Mouse (Mus musculus) MEL (cell line): ENCODE measurements at regions not wholly inside any gene's neighbourhood (a gene's known extent, or its start where the extent isn't known, plus 50 kb on each side); places are given as distances from the start of the nearest gene placed in this dataset.

ENCODE experiments used
- DNase-seq: peaks from one replicate; pipeline ENCODE4 v3.0.0; 2011; ENCODE audit warnings: low read depth, low spot score
- H3K27ac ChIP-seq: 2 replicates; pipeline ENCODE4 v1.5.1; 2012; ENCODE audit warnings: low read depth, mild to moderate bottlenecking, control low read depth, low read length, moderate library complexity; ENCODE audit not compliant: control insufficient read depth
- H3K27me3 ChIP-seq, 2 experiments: fragments of 150-350 bp in 1 of 2; sonication (generic) in 1 of 2; 2 replicates each; pipeline ENCODE4 v1.6.1; 2012; ENCODE audit warnings: low read length in 2 of 2, mild to moderate bottlenecking in 2 of 2, improper control_type of control experiment in 1 of 2, moderate library complexity in 1 of 2; ENCODE audit not compliant: insufficient read depth in 2 of 2, control insufficient read depth in 1 of 2
- H3K36me3 ChIP-seq, 2 experiments: 2 replicates each; pipeline ENCODE4 v1.6.1; 2012 to 2014; ENCODE audit warnings: low read length in 2 of 2, improper control_type of control experiment in 1 of 2, inconsistent platforms in 1 of 2, mild to moderate bottlenecking in 1 of 2; ENCODE audit not compliant: insufficient read depth in 2 of 2, control insufficient read depth in 1 of 2
- H3K4me1 ChIP-seq, 2 experiments: fragments of 150-350 bp in 1 of 2; sonication (generic) in 1 of 2; 2 replicates each; pipeline ENCODE4 v1.6.1; 2012; ENCODE audit warnings: low read length in 2 of 2, improper control_type of control experiment in 1 of 2, mild to moderate bottlenecking in 1 of 2; ENCODE audit not compliant: insufficient read depth in 2 of 2, control insufficient read depth in 1 of 2
- H3K4me3 ChIP-seq, 2 experiments: fragments of 150-350 bp in 1 of 2; sonication (generic) in 1 of 2; 2 replicates each; pipeline ENCODE4 v1.5.1; 2012; ENCODE audit warnings: low read depth in 2 of 2, low read length in 2 of 2, mild to moderate bottlenecking in 2 of 2, moderate library complexity in 2 of 2, control low read depth in 1 of 2, improper control_type of control experiment in 1 of 2; ENCODE audit not compliant: control insufficient read depth in 1 of 2, insufficient read depth in 1 of 2
- H3K79me2 ChIP-seq: 2 replicates; pipeline ENCODE4 v1.6.1; 2012; ENCODE audit warnings: mild to moderate bottlenecking, low read length, moderate library complexity; ENCODE audit not compliant: control insufficient read depth, poor library complexity, insufficient read depth
- H3K9ac ChIP-seq: 2 replicates; pipeline ENCODE4 v1.6.1; 2012; ENCODE audit warnings: low read depth, mild to moderate bottlenecking, control low read depth, low read length, moderate library complexity; ENCODE audit not compliant: control insufficient read depth, poor library complexity, severe bottlenecking
- H3K9me3 ChIP-seq: fragments of 150-350 bp; sonication (generic); replicated peaks from 2 replicates; pipeline ENCODE4 v1.6.1; 2012; ENCODE audit warnings: mild to moderate bottlenecking, low read length, improper control_type of control experiment, moderate library complexity; ENCODE audit not compliant: insufficient read depth
- CTCF ChIP-seq, 3 experiments: IDR thresholded peaks in 2 of 3; conservative IDR thresholded peaks in 1 of 3; 2 replicates each; pipeline ENCODE4 v1.5.1; 2011 to 2012; ENCODE audit warnings: low read length in 3 of 3, low read depth in 2 of 3, mild to moderate bottlenecking in 2 of 3, improper control_type of control experiment in 1 of 3, inconsistent platforms in 1 of 3, mixed read lengths in 1 of 3, moderate library complexity in 1 of 3; ENCODE audit not compliant: control insufficient read depth in 1 of 3, insufficient read depth in 1 of 3, poor library complexity in 1 of 3, severe bottlenecking in 1 of 3
- E2F4 ChIP-seq: IDR thresholded peaks from 2 replicates; pipeline ENCODE4 v1.6.1; 2011; ENCODE audit warnings: low read depth, low read length, improper control_type of control experiment, borderline replicate concordance
- EP300 ChIP-seq, 2 experiments: IDR thresholded peaks; 2 replicates each; pipeline ENCODE4 v1.6.1; 2011; ENCODE audit warnings: improper control_type of control experiment in 2 of 2, low read length in 2 of 2, low read depth in 1 of 2, mild to moderate bottlenecking in 1 of 2
- ETS1 ChIP-seq: IDR thresholded peaks from 2 replicates; pipeline ENCODE4 v1.6.1; 2012; ENCODE audit warnings: low read depth, mild to moderate bottlenecking, inconsistent platforms, low read length, improper control_type of control experiment, moderate library complexity
- GATA1 ChIP-seq: IDR thresholded peaks from 2 replicates; pipeline ENCODE4 v1.6.1; 2011; ENCODE audit warnings: low read depth, low read length, improper control_type of control experiment
- JUND ChIP-seq: IDR thresholded peaks from 2 replicates; pipeline ENCODE4 v1.6.1; 2011; ENCODE audit warnings: low read depth, mild to moderate bottlenecking, improper control_type of control experiment, low read length
- KAT2A ChIP-seq: conservative IDR thresholded peaks from 2 replicates; pipeline ENCODE4 v1.6.1; 2012; ENCODE audit warnings: low read depth, low read length, improper control_type of control experiment, inconsistent platforms
- MAFK ChIP-seq: IDR thresholded peaks from 2 replicates; pipeline ENCODE4 v1.6.1; 2011; ENCODE audit warnings: low read depth, mild to moderate bottlenecking, low read length, improper control_type of control experiment, borderline replicate concordance
- MYB ChIP-seq: IDR thresholded peaks from 2 replicates; pipeline ENCODE4 v1.6.1; 2011; ENCODE audit warnings: mild to moderate bottlenecking, low read depth, low read length, improper control_type of control experiment
- NRF1 ChIP-seq: IDR thresholded peaks from 2 replicates; pipeline ENCODE4 v1.6.1; 2014; ENCODE audit warnings: low read depth, mild to moderate bottlenecking, inconsistent platforms, low read length, improper control_type of control experiment, moderate library complexity; ENCODE audit not compliant: poor library complexity, insufficient read depth, severe bottlenecking
- POLR2A ChIP-seq, 2 experiments: IDR thresholded peaks; 2 replicates each; pipeline ENCODE4 v1.6.1; 2011 to 2012; ENCODE audit warnings: low read length in 2 of 2, mild to moderate bottlenecking in 2 of 2, control low read depth in 1 of 2, improper control_type of control experiment in 1 of 2, low read depth in 1 of 2, moderate library complexity in 1 of 2; ENCODE audit not compliant: control insufficient read depth in 1 of 2, insufficient read depth in 1 of 2, poor library complexity in 1 of 2
- RAD21 ChIP-seq: IDR thresholded peaks from 2 replicates; pipeline ENCODE4 v1.6.1; 2011; ENCODE audit warnings: mild to moderate bottlenecking, low read depth, low read length, improper control_type of control experiment
- RCOR1 ChIP-seq: IDR thresholded peaks from 2 replicates; pipeline ENCODE4 v1.6.1; 2012; ENCODE audit warnings: low read depth, mild to moderate bottlenecking, inconsistent platforms, low read length, improper control_type of control experiment
- SIN3A ChIP-seq: IDR thresholded peaks from 2 replicates; pipeline ENCODE4 v1.6.1; 2012; ENCODE audit warnings: low read length, improper control_type of control experiment, inconsistent platforms
- SMC3 ChIP-seq: IDR thresholded peaks from 2 replicates; pipeline ENCODE4 v1.6.1; 2011; ENCODE audit warnings: low read depth, low read length, improper control_type of control experiment
- TAL1 ChIP-seq: IDR thresholded peaks from 2 replicates; pipeline ENCODE4 v1.6.1; 2012; ENCODE audit warnings: mild to moderate bottlenecking, inconsistent platforms, low read length, moderate library complexity, mixed read lengths
- TBP ChIP-seq: IDR thresholded peaks from 2 replicates; pipeline ENCODE4 v1.8.0; 2011; ENCODE audit warnings: low read depth, low read length, improper control_type of control experiment
- TCF12 ChIP-seq: IDR thresholded peaks from 2 replicates; pipeline ENCODE4 v1.6.1; 2014; ENCODE audit warnings: low read depth, mild to moderate bottlenecking, inconsistent platforms, low read length, improper control_type of control experiment, moderate library complexity
- ZKSCAN1 ChIP-seq: IDR thresholded peaks from 2 replicates; pipeline ENCODE4 v1.6.1; 2012; ENCODE audit warnings: low read depth, mild to moderate bottlenecking, inconsistent platforms, low read length, improper control_type of control experiment, moderate library complexity
- ZMIZ1 ChIP-seq: IDR thresholded peaks from 2 replicates; pipeline ENCODE4 v1.6.1; 2012; ENCODE audit warnings: low read depth, mild to moderate bottlenecking, inconsistent platforms, low read length, improper control_type of control experiment, moderate library complexity
- ZNF384 ChIP-seq: IDR thresholded peaks from 2 replicates; pipeline ENCODE4 v1.6.1; 2012; ENCODE audit warnings: low read depth, mild to moderate bottlenecking, inconsistent platforms, low read length, improper control_type of control experiment

DNA sequence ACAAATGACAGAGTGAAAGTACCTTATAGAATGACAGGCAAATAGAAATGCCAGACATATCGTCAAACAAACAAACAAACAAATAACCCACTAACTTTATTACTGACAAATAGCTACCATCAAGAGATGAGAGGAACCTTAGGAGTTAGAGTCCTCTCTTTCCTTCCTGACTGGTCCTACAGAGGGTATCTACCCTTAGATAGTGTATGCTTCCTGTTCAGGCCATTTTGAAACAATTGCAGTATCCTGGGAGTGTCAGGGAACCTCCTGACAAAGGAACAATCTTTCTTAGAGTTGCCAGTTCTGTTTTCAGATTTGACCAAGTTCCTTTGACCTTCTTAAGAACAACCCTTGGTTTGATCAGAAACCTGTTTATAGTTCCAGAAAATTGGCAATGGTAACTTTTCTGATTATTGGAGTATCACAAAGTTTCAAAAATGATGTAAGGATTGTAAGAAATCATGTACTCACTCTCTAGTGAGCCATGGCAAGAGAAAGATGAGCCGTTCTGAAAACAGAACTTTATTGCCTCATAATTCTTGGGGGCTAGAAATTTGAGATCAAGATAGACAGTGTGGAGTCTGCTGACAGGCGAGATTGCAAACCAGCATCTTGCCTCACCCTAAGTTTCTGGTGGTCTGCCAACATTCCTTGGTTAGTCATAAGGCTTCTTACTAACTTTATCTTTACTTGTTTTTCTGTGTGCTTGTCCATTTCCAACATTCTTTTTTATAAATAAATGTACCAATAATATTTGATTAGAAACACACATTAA, 1170.0 kb upstream of the Cited2 start (continued):
- no peak for TF ChIP-seq KAT2A
- no peak for TF ChIP-seq CTCF (IDR thresholded peaks at IDR 0.05 in 2 of 3, conservative IDR thresholded peaks at IDR 0.05 in 1 of 3; ENCODE audit: control insufficient read depth in 1 of 3, insufficient read depth in 1 of 3, low read depth in 2 of 3, low read length in 3 of 3, poor library complexity in 1 of 3, severe bottlenecking in 1 of 3)
- no peak for TF ChIP-seq E2F4
- 0 out of 2 replicates have a peak, but pooled peaks have one; percentile 14 for TF ChIP-seq TBP
- TF ChIP-seq JUND, result no peak
- peak; percentile 89 for TF ChIP-seq ETS1
- TF ChIP-seq SIN3A, result peak; percentile 43; the same call in 1 of the 2 replicates
- no peak for TF ChIP-seq RAD21
- TF ChIP-seq NRF1, result no peak
- TF ChIP-seq, all 39 proteins: peak for 11

DNA sequence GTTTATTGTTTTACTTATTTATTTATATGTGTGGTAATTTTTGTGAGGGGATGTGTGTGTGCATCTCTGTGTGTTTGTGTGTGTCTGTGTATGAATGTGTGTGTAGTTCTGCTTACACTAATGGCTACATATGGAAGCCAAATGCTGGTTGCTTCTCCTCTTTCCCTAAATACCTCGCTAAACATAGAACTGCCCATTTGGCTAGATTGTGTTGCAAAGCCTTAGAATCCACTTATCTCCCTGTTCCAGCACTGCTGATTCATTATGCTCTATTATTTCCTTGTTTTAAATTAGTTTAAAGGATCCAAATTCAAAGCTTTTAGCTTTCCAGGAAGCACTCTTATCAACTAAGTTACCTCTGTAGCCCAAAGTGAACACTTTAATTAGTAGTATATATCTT, 1148.5 kb upstream of the Cited2 start:
- H3K27ac ChIP-seq, result no peak overlapping the region
- H3K4me3 ChIP-seq, result no peak overlapping the region
- TF ChIP-seq GATA1, result no peak
- no peak for TF ChIP-seq ZMIZ1
- TF ChIP-seq TAL1, result peak; percentile 20; the same call in 1 of the 2 replicates
- peak; percentile 38; the same call in 1 of the 2 replicates for TF ChIP-seq TCF12
- TF ChIP-seq ETS1, result 0 out of 2 replicates have a peak, but pooled peaks have one; percentile 23
- TF ChIP-seq MYB, result no peak
- TF ChIP-seq EP300 (IDR thresholded peaks at IDR 0.05; ENCODE audit: low read depth in 1 of 2, low read length in 2 of 2), result peak; percentile 38 to 67; a peak in 3 of 4 replicates
- TF ChIP-seq, all 39 proteins: peak for 4
- Histone ChIP-seq H3K9me3 (no peaks in the 10 kb centered on the region), H3K79me2 (no peaks in the 10 kb centered on the region), H3K36me3 (peaks cover 0 to 9% of the 10 kb centered on the region in 2 experiments; a peak in 2 of 4 replicates), H3K27me3 (no peaks in the 10 kb centered on the region), H3K9ac (no peak overlapping the region), H3K4me1 (no peaks in the 10 kb centered on the region; a peak in 1 of 4 replicates)
- peak; percentile 41 for DNase-seq

DNA sequence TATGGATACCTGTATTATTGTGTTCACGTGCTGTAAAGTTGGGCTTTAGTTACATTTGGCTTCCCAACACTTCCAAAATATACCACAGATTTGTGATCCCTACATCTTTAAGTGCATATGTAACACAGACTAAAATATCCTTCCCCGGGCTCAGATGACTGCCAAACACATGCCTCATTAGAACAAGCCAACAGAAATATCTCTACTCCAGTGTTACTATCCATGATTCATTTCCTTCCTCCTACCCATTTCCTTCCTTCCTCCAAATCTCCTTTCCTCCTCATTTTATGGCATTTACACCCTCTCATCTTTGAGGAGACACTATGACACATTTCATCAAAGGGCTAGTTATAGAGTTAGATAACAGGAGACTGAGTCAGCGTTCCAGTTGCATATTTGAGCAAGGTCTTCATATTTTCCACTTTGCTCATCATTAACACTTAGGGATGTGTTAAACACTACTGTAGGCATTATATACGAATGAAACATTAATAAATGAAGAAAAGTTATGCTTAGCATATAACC, 1144.4 kb upstream of the Cited2 start:
- TF ChIP-seq CTCF (IDR thresholded peaks at IDR 0.05 in 2 of 3, conservative IDR thresholded peaks at IDR 0.05 in 1 of 3; ENCODE audit: control insufficient read depth in 1 of 3, insufficient read depth in 1 of 3, low read depth in 2 of 3, low read length in 3 of 3, poor library complexity in 1 of 3, severe bottlenecking in 1 of 3), result no peak
- no peak for TF ChIP-seq ZMIZ1
- no peak for TF ChIP-seq RCOR1
- TF ChIP-seq SMC3, result no peak
- TF ChIP-seq ZKSCAN1, result no peak
- TF ChIP-seq TAL1, result no peak
- TF ChIP-seq TBP, result no peak
- no peak for TF ChIP-seq MAFK
- no peak for TF ChIP-seq ZNF384
- no peak for TF ChIP-seq KAT2A
- TF ChIP-seq POLR2A (IDR thresholded peaks at IDR 0.05; ENCODE audit: control insufficient read depth in 1 of 2, insufficient read depth in 1 of 2, low read depth in 1 of 2, low read length in 2 of 2, poor library complexity in 1 of 2), result no peak
- no peaks in the 10 kb centered on the region for H3K9me3 ChIP-seq
- H3K4me1 ChIP-seq, result no peaks in the 10 kb centered on the region; a peak in 1 of 4 replicates
- no peak overlapping the region for H3K4me3 ChIP-seq
- H3K27me3 ChIP-seq, result no peaks in the 10 kb centered on the region
- H3K36me3 ChIP-seq, result peaks cover 0 to 9% of the 10 kb centered on the region in 2 experiments; a peak in 2 of 4 replicates
- no peak overlapping the region for H3K9ac ChIP-seq
- no peaks in the 10 kb centered on the region for H3K79me2 ChIP-seq
- H3K27ac ChIP-seq, result no peak overlapping the region
- DNase-seq, result no peak
